Mouse (Mus musculus) cerebellum, adult 18-20 months (tissue): ENCODE measurements at regions not wholly inside any gene's neighbourhood (a gene's known extent, or its start where the extent isn't known, plus 50 kb on each side); places are given as distances from the start of the nearest gene placed in this dataset.

Experiments
- DNase-seq, 2 experiments: peaks; one replicate each; pipeline ENCODE4 v3.0.0; 2021

- DNase-seq: peak; percentile 52 to 72
These were observed 51.6 kb downstream of the Bex3 start for GRCm38 (mm10) chrX:136321692-136322091.

- DNase-seq: no peak
These were observed 95.8 kb downstream of the Bex3 start for GRCm38 (mm10) chrX:136365809-136366208.
